Mouse (Mus musculus) embryonic facial prominence, embryonic 14.5 days (tissue): ENCODE data around the gene Zbtb34. TPM values are rescaled to one million over a fixed set of nuclear protein-coding genes. Genes with fewer than 3 reads are reported as not detected.

Source experiments
- ATAC-seq: fragments of 200-750 bp; cut with Nextera tagmentation; 2 replicates; pipeline ENCODE4 v1.8.0; 2017; ENCODE audit warnings: low read depth, moderate number of reproducible peaks, moderate TSS enrichment
- DNase-seq: peaks from one replicate; pipeline ENCODE4 v3.0.0-alpha.2; 2015; ENCODE audit warnings: low spot score
- H3K27ac ChIP-seq: fragments of 300-500 bp; sonication (generic); replicated peaks from 2 replicates; pipeline ENCODE4 v1.5.1; 2014; ENCODE audit warnings: low read depth, mild to moderate bottlenecking, low read length, moderate library complexity
- H3K27me3 ChIP-seq: fragments of 300-500 bp; sonication (generic); replicated peaks from 2 replicates; pipeline ENCODE4 v1.6.1; 2014; ENCODE audit warnings: low read length; ENCODE audit not compliant: control insufficient read depth, insufficient read depth
- H3K36me3 ChIP-seq: fragments of 300-500 bp; sonication (generic); 2 replicates; pipeline ENCODE4 v1.6.1; 2014; ENCODE audit warnings: low read length, mixed read lengths; ENCODE audit not compliant: control insufficient read depth, insufficient read depth
- H3K4me1 ChIP-seq: fragments of 300-500 bp; sonication (generic); 2 replicates; pipeline ENCODE4 v1.6.1; 2014; ENCODE audit warnings: antibody characterized with exemption, low read length; ENCODE audit not compliant: control insufficient read depth, insufficient read depth
- H3K4me2 ChIP-seq: fragments of 300-500 bp; sonication (generic); 2 replicates; pipeline ENCODE4 v1.6.1; 2014; ENCODE audit warnings: low read depth, mild to moderate bottlenecking, low read length, moderate library complexity, mixed read lengths
- H3K4me3 ChIP-seq: fragments of 300-500 bp; sonication (generic); 2 replicates; pipeline ENCODE4 v1.5.1; 2014; ENCODE audit warnings: low read depth, mild to moderate bottlenecking, low read length
- H3K9ac ChIP-seq: fragments of 300-500 bp; sonication (generic); 2 replicates; pipeline ENCODE4 v1.6.1; 2014; ENCODE audit warnings: low read depth, mild to moderate bottlenecking, low read length, moderate library complexity, mixed read lengths
- H3K9me3 ChIP-seq: fragments of 300-500 bp; sonication (generic); 2 replicates; pipeline ENCODE4 v1.6.1; 2016; ENCODE audit warnings: low read length; ENCODE audit not compliant: control insufficient read depth
- WGBS: fragments of 180-500 bp; shearing (Covaris S2); extraction: QIAGEN DNeasy Blood & Tissue Kit; methylation state at CpG from one replicate; pipeline ENCODE4 v1.1.7; 2014; 5-methylcytosine and 5-hydroxymethylcytosine counted together
- polyA plus RNA-seq: library from polyadenylated mRNA; unstranded; fragments of >200 nt; fragmentation: Nextera tagmentation; extraction: Ambion mirVana; gene quantifications from 2 replicates; pipeline ENCODE4 v1.2.1, GENCODE M21; 2014

Gene Zbtb34
- polyA plus RNA-seq, 1 experiment from 2014 or later, result 9.6 TPM

DNA sequence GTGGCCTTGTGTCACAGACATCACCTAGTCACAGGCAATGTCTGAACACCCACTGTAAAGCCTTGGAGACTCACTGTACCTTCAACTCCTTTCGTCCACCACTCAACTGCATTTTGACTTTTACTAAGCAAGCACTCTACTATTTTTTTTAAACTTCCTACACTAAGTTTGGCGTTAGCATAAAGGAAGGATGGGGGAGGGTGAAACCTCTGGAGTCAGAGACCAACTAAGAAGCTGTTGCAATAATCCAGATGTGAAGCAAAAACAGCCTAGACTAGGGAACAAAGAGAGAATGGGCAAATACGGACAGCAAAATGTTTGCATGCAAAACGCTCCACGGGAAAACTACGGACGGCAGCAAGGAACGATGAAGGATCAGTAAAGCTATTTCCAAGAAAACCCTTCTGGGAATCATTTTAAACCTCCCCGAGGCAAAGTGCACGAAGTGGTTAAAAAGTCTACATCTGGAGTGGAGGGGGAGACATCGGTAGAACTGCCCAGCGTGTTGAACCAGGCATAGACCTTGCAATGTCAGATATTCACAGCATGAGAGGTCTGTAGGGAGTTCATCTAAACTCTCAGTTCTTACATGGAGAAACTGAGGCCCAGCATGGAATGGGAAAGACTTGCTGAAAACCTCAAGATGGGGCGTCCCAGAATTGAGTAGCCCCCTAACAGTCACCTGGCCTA lies 898 bp downstream of the Zbtb34 start:
- ATAC-seq (no peak), DNase-seq (peak; percentile 44)
- Histone ChIP-seq H3K27ac (peak overlapping the region; percentile 53), H3K4me1 (peaks cover 17% of the 10 kb centered on the region), H3K27me3 (no peaks in the 10 kb centered on the region), H3K36me3 (peaks cover 19% of the 10 kb centered on the region), H3K9ac (peak overlapping the region; percentile 95), H3K9me3 (no peaks in the 10 kb centered on the region), H3K4me2 (peak overlapping the region; percentile 80), H3K4me3 (peak overlapping the region; percentile 89)
- 4% methylated on average over 12 of the region's 13 CpGs for WGBS

- no peaks in the 10 kb centered on the region for H3K9me3 ChIP-seq
- H3K4me3 ChIP-seq, result peak overlapping the region; percentile 89
- H3K36me3 ChIP-seq, result peaks cover 26% of the 10 kb centered on the region
- H3K9ac ChIP-seq, result peak overlapping the region; percentile 95; the same call in 1 of the 2 replicates
- WGBS, result 35% methylated on average over 6 of the region's 6 CpGs
- no peaks in the 10 kb centered on the region for H3K27me3 ChIP-seq
- peaks cover 15% of the 10 kb centered on the region for H3K4me1 ChIP-seq
- DNase-seq (peak; percentile 48), ATAC-seq (no peak)
- H3K4me2 ChIP-seq, result peak overlapping the region; percentile 80
- no peak overlapping the region for H3K27ac ChIP-seq
These were observed 1.8 kb downstream of the Zbtb34 start for GRCm38 (mm10) chr2:33429339-33429738.

DNA sequence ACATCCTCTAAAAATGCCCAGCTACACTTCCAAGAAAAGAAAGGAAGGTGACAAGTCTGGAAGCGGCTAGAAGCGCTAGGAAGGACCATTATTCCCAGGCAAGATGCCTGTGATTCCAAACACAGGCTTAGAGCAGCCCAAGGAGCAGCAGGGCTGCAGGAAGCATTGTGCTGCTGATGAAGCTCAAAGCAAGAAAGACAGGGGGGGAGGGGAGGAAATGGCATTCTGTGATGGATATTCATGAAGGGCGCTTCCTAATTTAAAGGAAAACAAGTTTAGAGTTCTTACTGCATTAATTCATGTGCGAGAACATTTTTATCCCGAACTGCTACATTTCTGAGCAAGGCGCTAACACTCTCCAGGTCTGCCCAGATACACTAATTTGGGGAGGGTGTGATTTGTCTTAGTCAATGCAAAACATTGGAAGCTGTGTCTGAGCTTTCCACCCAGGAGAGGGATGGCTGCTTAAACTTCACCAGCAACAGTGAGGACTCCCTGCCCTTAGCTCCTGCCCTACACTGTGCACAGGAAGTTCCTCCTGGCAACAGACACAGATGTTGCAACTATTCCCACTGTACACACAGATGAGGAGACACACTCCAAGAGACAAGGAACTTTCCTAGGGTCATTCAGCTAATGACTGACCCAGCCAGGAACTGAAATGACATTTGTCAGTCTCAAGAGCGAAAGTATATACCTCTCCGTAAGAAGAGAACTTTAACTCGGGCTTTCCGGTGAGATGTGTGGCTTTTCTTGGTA lies 4.3 kb downstream of the Zbtb34 start:
- WGBS, result 68% methylated on average over 10 of the region's 10 CpGs
- H3K4me1 ChIP-seq, result peaks cover 14% of the 10 kb centered on the region

DNA sequence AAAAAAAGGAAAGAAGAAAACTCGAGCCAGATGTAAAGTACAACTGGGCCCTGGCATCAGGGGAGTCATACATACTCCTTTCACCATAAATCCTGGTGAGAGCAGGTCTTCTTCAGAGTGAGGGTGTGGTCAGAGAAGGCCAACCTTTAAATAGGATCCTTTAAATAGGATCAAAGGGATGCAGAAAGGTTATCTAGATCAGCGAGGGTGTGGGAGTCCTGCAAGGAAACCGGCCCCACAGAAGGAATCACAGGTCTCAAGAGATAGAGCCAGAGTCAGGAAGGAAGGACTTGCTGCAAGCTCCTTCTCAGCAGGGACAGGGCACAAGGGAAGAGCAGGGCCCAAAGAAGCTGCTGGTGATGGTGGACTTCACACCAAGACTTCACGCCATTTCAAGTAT lies 13.7 kb downstream of the Zbtb34 start:
- no peak overlapping the region for H3K4me3 ChIP-seq
- no peak for DNase-seq
- WGBS, result 80% methylated on average over 4 of the region's 4 CpGs
- H3K27ac ChIP-seq, result no peak overlapping the region
- no peaks in the 10 kb centered on the region for H3K27me3 ChIP-seq
- H3K4me1 ChIP-seq, result no peaks in the 10 kb centered on the region
- no peak overlapping the region for H3K9ac ChIP-seq
- no peak overlapping the region for H3K4me2 ChIP-seq
- H3K36me3 ChIP-seq, result peaks cover 35% of the 10 kb centered on the region
- ATAC-seq, result no peak
- H3K9me3 ChIP-seq, result no peaks in the 10 kb centered on the region

More for the DNA sequence above, 4.3 kb downstream of the Zbtb34 start:
- Histone ChIP-seq H3K27ac (no peak overlapping the region), H3K9me3 (no peaks in the 10 kb centered on the region), H3K9ac (no peak overlapping the region), H3K36me3 (peaks cover 41% of the 10 kb centered on the region), H3K4me2 (no peak overlapping the region), H3K27me3 (no peaks in the 10 kb centered on the region), H3K4me3 (no peak overlapping the region)
- no peak for DNase-seq
- no peak for ATAC-seq

- H3K4me2 ChIP-seq, result no peak overlapping the region
- no peaks in the 10 kb centered on the region for H3K4me1 ChIP-seq
- DNase-seq, result no peak
- no peak for ATAC-seq
- WGBS, result 89% methylated on average over 13 of the region's 13 CpGs
- H3K36me3 ChIP-seq, result peaks cover 56% of the 10 kb centered on the region
- no peak overlapping the region for H3K4me3 ChIP-seq
- no peak overlapping the region for H3K9ac ChIP-seq
- H3K9me3 ChIP-seq, result no peaks in the 10 kb centered on the region
- H3K27me3 ChIP-seq, result no peaks in the 10 kb centered on the region
- no peak overlapping the region for H3K27ac ChIP-seq
These were observed 17.1 kb downstream of the Zbtb34 start for GRCm38 (mm10) chr2:33414019-33414418.

GRCm38 (mm10) chr2:33412111-33412510 lies 19.0 kb downstream of the Zbtb34 start:
- Histone ChIP-seq H3K36me3 (peaks cover 67% of the 10 kb centered on the region), H3K27me3 (no peaks in the 10 kb centered on the region), H3K4me3 (no peak overlapping the region), H3K4me2 (no peak overlapping the region), H3K9ac (no peak overlapping the region), H3K9me3 (no peaks in the 10 kb centered on the region), H3K4me1 (no peaks in the 10 kb centered on the region), H3K27ac (no peak overlapping the region)
- ATAC-seq, result no peak
- WGBS, result 82% methylated on average over 14 of the region's 14 CpGs
- DNase-seq, result no peak

DNA sequence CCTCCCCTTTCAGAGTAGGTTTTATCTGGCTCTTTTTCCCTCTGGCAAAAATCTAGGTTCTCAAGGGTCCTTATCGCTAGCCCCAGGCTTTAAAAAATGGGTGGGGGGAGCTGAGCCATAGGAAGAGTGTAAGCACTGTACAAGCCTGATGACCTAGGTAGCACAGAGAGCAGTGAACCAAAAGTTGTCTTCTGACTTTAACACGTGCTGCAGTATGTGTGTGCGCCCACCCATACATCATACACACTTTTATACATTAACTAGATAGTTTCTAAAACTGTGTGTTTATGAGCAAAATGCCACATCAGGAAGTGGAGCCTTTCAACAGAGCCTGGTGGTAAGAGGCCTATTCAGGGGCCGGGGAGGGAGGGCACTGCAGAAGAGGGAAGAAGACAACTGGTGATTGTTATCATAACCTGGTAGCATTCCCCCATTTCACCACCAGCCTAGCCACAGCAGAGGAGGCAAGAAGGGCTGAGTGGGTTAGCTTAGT lies 27.6 kb downstream of the Zbtb34 start:
- H3K36me3 ChIP-seq, result peaks cover 15% of the 10 kb centered on the region
- no peaks in the 10 kb centered on the region for H3K4me1 ChIP-seq
- H3K4me3 ChIP-seq, result no peak overlapping the region
- 81% methylated on average over 4 of the region's 4 CpGs for WGBS
- no peaks in the 10 kb centered on the region for H3K9me3 ChIP-seq
- no peak overlapping the region for H3K9ac ChIP-seq
- H3K27me3 ChIP-seq, result no peaks in the 10 kb centered on the region
- H3K27ac ChIP-seq, result no peak overlapping the region
- ATAC-seq (no peak), DNase-seq (no peak)
- H3K4me2 ChIP-seq, result no peak overlapping the region

- no peaks in the 10 kb centered on the region for H3K4me1 ChIP-seq
- ATAC-seq (no peak), DNase-seq (no peak)
- H3K4me2 ChIP-seq, result no peak overlapping the region
- H3K9me3 ChIP-seq, result no peaks in the 10 kb centered on the region
- H3K4me3 ChIP-seq, result no peak overlapping the region
- H3K27ac ChIP-seq, result no peak overlapping the region
- H3K27me3 ChIP-seq, result no peaks in the 10 kb centered on the region
- no peak overlapping the region for H3K9ac ChIP-seq
- peaks cover 6% of the 10 kb centered on the region for H3K36me3 ChIP-seq
- 56% methylated on average over 5 of the region's 5 CpGs for WGBS
These were observed 28.5 kb downstream of the Zbtb34 start for GRCm38 (mm10) chr2:33402638-33403037.
